ENCODE assay signal across 16 mouse cellular contexts in genomic region chr17:79299925-79300324, GRCm38 (mm10). TPM values are rescaled to one million over a fixed set of nuclear protein-coding genes. Genes with fewer than 3 reads are reported as not detected.
DNase-seq lines count a peak whose midpoint lies in the region; ATAC-seq and TF ChIP-seq lines count a peak whose summit lies in the region.
"Had no signal": no experiment of that assay in that cellular context is flagged by ENCODE, and none has a peak within 500 bp of the region (broad histone marks: within the 10 kb centered on the region; RNA-seq: fewer than 3 reads in every experiment).

No protein-coding gene starts in this region.

- no peak overlapping the region for H3K4me2 ChIP-seq in heart, embryonic 13.5 days
- H3K4me2 ChIP-seq: embryonic facial prominence, embryonic 13.5 days; forebrain, embryonic 12.5 days; hindbrain, embryonic 15.5 days had no signal

- no peak for DNase-seq in heart, postnatal 4 days
- peak; percentile 29 for DNase-seq in lung, postnatal 25 days (ENCODE audit: low spot score)
- DNase-seq in lung, postnatal 4 days = no peak
- DNase-seq in left cerebral cortex, adult 9 months (ENCODE audit: low spot score in 2 of 2) = no peak
- DNase-seq: adrenal gland, postnatal 10 days; cerebellum, adult 18-20 months; cerebellum, adult 9-11 months; cerebellum, postnatal 36 days; gastrocnemius, postnatal 10 days had no signal

- peaks cover 23% of the 10 kb centered on the region for H3K4me1 ChIP-seq in heart, embryonic 13.5 days
- peaks cover 53% of the 10 kb centered on the region for H3K4me1 ChIP-seq in bone marrow macrophage, adult 2 months (ENCODE audit: control insufficient read depth, insufficient read depth, low read length)
- H3K4me1 ChIP-seq: forebrain, embryonic 12.5 days; hindbrain, embryonic 15.5 days had no signal

- H3K9ac ChIP-seq in heart, embryonic 13.5 days = no peak overlapping the region
- H3K9ac ChIP-seq: embryonic facial prominence, embryonic 13.5 days; forebrain, embryonic 12.5 days; hindbrain, embryonic 15.5 days had no signal

- WGBS in heart, embryonic 13.5 days = 58% methylated on average over 1 of the region's 1 CpGs

- H3K27ac ChIP-seq in heart, embryonic 13.5 days (replicated peaks) = peak overlapping the region; percentile 49
- peak overlapping the region; percentile 19; the same call in 1 of the 2 replicates for H3K27ac ChIP-seq in bone marrow macrophage, adult 2 months (ENCODE audit: insufficient read depth, low read depth, low read length)
- H3K27ac ChIP-seq: embryonic facial prominence, embryonic 13.5 days; forebrain, embryonic 12.5 days; hindbrain, embryonic 15.5 days had no signal

- no peaks in the 10 kb centered on the region for H3K27me3 ChIP-seq in heart, embryonic 13.5 days (replicated peaks)
- H3K27me3 ChIP-seq: embryonic facial prominence, embryonic 13.5 days; forebrain, embryonic 12.5 days; hindbrain, embryonic 15.5 days had no signal

- TF ChIP-seq POLR2A in bone marrow macrophage, adult 2 months (IDR thresholded peaks at IDR 0.05; ENCODE audit: borderline replicate concordance, low read depth, low read length) = no peak

- no peaks in the 10 kb centered on the region; the same call in 1 of the 2 replicates for H3K9me3 ChIP-seq in heart, embryonic 13.5 days
- H3K9me3 ChIP-seq: embryonic facial prominence, embryonic 13.5 days; forebrain, embryonic 12.5 days; hindbrain, embryonic 15.5 days had no signal

- no peaks in the 10 kb centered on the region for H3K36me3 ChIP-seq in heart, embryonic 13.5 days
- H3K36me3 ChIP-seq: embryonic facial prominence, embryonic 13.5 days; forebrain, embryonic 12.5 days; hindbrain, embryonic 15.5 days had no signal

- H3K4me3 ChIP-seq in heart, embryonic 13.5 days = no peak overlapping the region
- no peak overlapping the region for H3K4me3 ChIP-seq in bone marrow macrophage, adult 2 months (ENCODE audit: insufficient read depth, low read length)
- H3K4me3 ChIP-seq: embryonic facial prominence, embryonic 13.5 days; forebrain, embryonic 12.5 days; hindbrain, embryonic 15.5 days had no signal

- TF ChIP-seq CTCF in bone marrow macrophage, adult 2 months (IDR thresholded peaks at IDR 0.05; ENCODE audit: low read depth, low read length) = no peak

- no peak for ATAC-seq in heart, embryonic 13.5 days (ENCODE audit: extremely low read depth, insufficient number of reproducible peaks, low FRiP score, low TSS enrichment)
- ATAC-seq: forebrain, embryonic 16.5 days; intestine, embryonic 16.5 days had no signal

RNA-seq across cellular contexts. Expression of gene Cdc42ep3, which starts 55.0 kb away (rescaled TPM):
- 44.7 and 52.5 TPM in 2 replicates for polyA plus RNA-seq in heart, embryonic 13.5 days (2015; fragmentation: Nextera tagmentation; extraction: Ambion mirVana)
- 10 to 100 TPM; 46.1 to 47.5 TPM for total RNA-seq in heart, postnatal 4 days (2021)
- 28.2 and 36.1 TPM in 2 replicates for polyA plus RNA-seq in bone marrow macrophage, adult 2 months (2012; ENCODE audit: insufficient read depth, insufficient read length, missing spikeins)
